Mouse (Mus musculus) urinary bladder, postnatal 14 days (tissue): ENCODE data around the gene Galnt10.
A peak's percentile ranks its signal among the peaks of the same experiment; 100 is the strongest.

Experiments used
- DNase-seq: peaks from one replicate; pipeline ENCODE4 v3.0.0; 2021; ENCODE audit warnings: low spot score

The Galnt10 gene

GRCm38 (mm10) chr11:57689811-57690210, 44.6 kb downstream of the Galnt10 start:
- DNase-seq: no peak

GRCm38 (mm10) chr11:57690836-57691235, 45.6 kb downstream of the Galnt10 start:
- no peak for DNase-seq

GRCm38 (mm10) chr11:57691939-57692338, 46.7 kb downstream of the Galnt10 start:
- DNase-seq: no peak

- DNase-seq: no peak
Measured at GRCm38 (mm10) chr11:57692726-57693125, 47.5 kb downstream of the Galnt10 start.

- DNase-seq: no peak
Measured at GRCm38 (mm10) chr11:57694486-57694885, 49.2 kb downstream of the Galnt10 start.

- no peak for DNase-seq
Measured at GRCm38 (mm10) chr11:57696207-57696676, 51.0 kb downstream of the Galnt10 start.

- DNase-seq: no peak
Measured at GRCm38 (mm10) chr11:57696807-57697251, 51.6 kb downstream of the Galnt10 start.

GRCm38 (mm10) chr11:57700114-57700513, 54.9 kb downstream of the Galnt10 start:
- no peak for DNase-seq

GRCm38 (mm10) chr11:57701193-57701925, 56.1 kb downstream of the Galnt10 start:
- DNase-seq: no peak

- DNase-seq: no peak
Measured at GRCm38 (mm10) chr11:57701956-57702355, 56.7 kb downstream of the Galnt10 start.

- DNase-seq: no peak
Measured at GRCm38 (mm10) chr11:57706620-57707019, 61.4 kb downstream of the Galnt10 start.

GRCm38 (mm10) chr11:57707114-57707798, 62.0 kb downstream of the Galnt10 start:
- no peak for DNase-seq

GRCm38 (mm10) chr11:57708174-57709154, 63.2 kb downstream of the Galnt10 start:
- DNase-seq: no peak

- DNase-seq: no peak
Measured at GRCm38 (mm10) chr11:57713960-57714359, 68.7 kb downstream of the Galnt10 start.

GRCm38 (mm10) chr11:57716721-57717120, 71.5 kb downstream of the Galnt10 start:
- no peak for DNase-seq

- DNase-seq: no peak
Measured at GRCm38 (mm10) chr11:57717432-57717831, 72.2 kb downstream of the Galnt10 start.

GRCm38 (mm10) chr11:57718081-57718480, 72.8 kb downstream of the Galnt10 start:
- DNase-seq: no peak

GRCm38 (mm10) chr11:57719631-57720030, 74.4 kb downstream of the Galnt10 start:
- DNase-seq: peak; percentile 33

GRCm38 (mm10) chr11:57720076-57720475, 74.8 kb downstream of the Galnt10 start:
- no peak for DNase-seq

GRCm38 (mm10) chr11:57724791-57725463, 79.7 kb downstream of the Galnt10 start:
- DNase-seq: peak; percentile 26

GRCm38 (mm10) chr11:57725926-57726325, 80.7 kb downstream of the Galnt10 start:
- no peak for DNase-seq
